In the genomic region with DNA sequence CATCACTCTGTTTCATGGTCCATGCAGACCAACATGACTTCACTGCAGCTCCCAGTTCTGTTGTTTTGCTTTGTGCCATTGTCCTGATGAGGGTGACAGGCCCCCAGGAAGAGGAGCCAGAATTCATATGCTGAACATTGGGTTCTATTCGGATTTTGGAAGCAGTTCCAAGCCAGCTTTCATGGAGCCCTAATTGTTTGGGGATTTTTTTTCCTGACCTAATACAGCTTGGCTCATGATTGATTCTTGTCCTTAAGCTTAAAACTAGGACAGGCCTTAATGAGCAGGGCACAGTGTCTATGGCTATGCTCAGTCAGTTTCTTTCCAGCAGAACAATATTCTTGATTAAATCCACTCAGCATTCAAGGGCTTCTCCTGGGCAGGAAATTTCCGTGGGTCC, we compare ENCODE assay signal across 20 mouse cellular contexts. TPM values are rescaled to one million over a fixed set of nuclear protein-coding genes. Genes with fewer than 3 reads are reported as not detected.
DNase-seq lines count a peak whose midpoint lies in the region.
"Had no signal": no experiment of that assay in that cellular context is flagged by ENCODE, and none has a peak within 500 bp of the region (broad histone marks: within the 10 kb centered on the region; RNA-seq: fewer than 3 reads in every experiment).

No protein-coding gene starts in this region.

- peak overlapping the region; percentile 68; the same call in 1 of the 2 replicates for H3K27ac ChIP-seq in brown adipose tissue, adult 24 weeks (replicated peaks; ENCODE audit: low read depth, low read length)
- H3K27ac ChIP-seq: embryonic facial prominence, embryonic 13.5 days; forebrain, embryonic 12.5 days; gastrocnemius, adult 2 months; heart, embryonic 13.5 days; hindbrain, embryonic 13.5 days had no signal

- H3K4me1 ChIP-seq in brown adipose tissue, adult 24 weeks (ENCODE audit: control insufficient read depth, insufficient read depth, insufficient read length, low read length), result no peaks in the 10 kb centered on the region
- H3K4me1 ChIP-seq: embryonic facial prominence, embryonic 13.5 days; forebrain, embryonic 12.5 days; heart, embryonic 13.5 days; hindbrain, embryonic 13.5 days had no signal

- peak; percentile 52 for DNase-seq in heart, adult 11 months
- DNase-seq in heart, postnatal 36 days, result no peak
- DNase-seq in layer of hippocampus, adult 9-11 months, result peak; percentile 77
- no peak for DNase-seq in layer of hippocampus, postnatal 25 days (ENCODE audit: extremely low spot score in 1 of 2, low spot score in 1 of 2)
- DNase-seq in Muller cell, postnatal 12 days (ENCODE audit: inconsistent ontology term), result peak; percentile 35
- no peak for DNase-seq in cerebellum, adult 18-20 months
- DNase-seq: adrenal gland, adult 2 months; adrenal gland, postnatal 25 days; cerebellum, adult 8-10 months; cerebellum, postnatal 25 days; gastrocnemius, adult 2 months; gastrocnemius, postnatal 25 days; heart, postnatal 4 days had no signal

- intact Hi-C loops in heart, postnatal 36 days (cut with DNase I), result no loop called here

- no peak overlapping the region for H3K4me3 ChIP-seq in brown adipose tissue, adult 24 weeks (ENCODE audit: insufficient read depth, low read depth, low read length)
- H3K4me3 ChIP-seq: embryonic facial prominence, embryonic 13.5 days; forebrain, embryonic 12.5 days; gastrocnemius, adult 2 months; heart, embryonic 13.5 days; hindbrain, embryonic 13.5 days had no signal

RNA-seq across cellular contexts. Expression of a gene that starts 17.7 kb away (rescaled TPM):
- total RNA-seq in heart, postnatal 36 days (2021), result 100 to 1,000 TPM; 120 to 129 TPM
- total RNA-seq in layer of hippocampus, postnatal 25 days (2021), result 100 to 1,000 TPM; 214 to 291 TPM
- 40.6 and 47.3 TPM in 2 replicates for polyA plus RNA-seq in brown adipose tissue, adult 24 weeks (2012; ENCODE audit: insufficient read depth, insufficient read length, missing spikeins)
- total RNA-seq: CH12.LX; granulocyte monocyte progenitor cell, adult 5-6 weeks had no signal

RNA-seq across cellular contexts. Expression of a gene that starts 52.7 kb away (rescaled TPM):
- total RNA-seq in heart, postnatal 36 days (2021), result 10 to 100 TPM; 42.8 to 44.0 TPM
- 100 to 1,000 TPM in 1 of 2 experiments, 10 to 100 TPM in 1; 89.5 to 108 TPM for total RNA-seq in layer of hippocampus, postnatal 25 days (2021)
- 11.4 and 17.8 TPM in 2 replicates for polyA plus RNA-seq in brown adipose tissue, adult 24 weeks (2012; ENCODE audit: insufficient read depth, insufficient read length, missing spikeins)

Comparison
In these comparisons a context has a peak if more than half of its experiments do, and no peak if none do; other contexts are left out.
1. DNase-seq: peak in heart, adult 11 months (single experiment), layer of hippocampus, adult 9-11 months (single experiment) and Muller cell, postnatal 12 days (single experiment); none in heart, postnatal 36 days (0 of 2), layer of hippocampus, postnatal 25 days (0 of 2) and cerebellum, adult 18-20 months (0 of 2).